Mouse (Mus musculus): ENCODE data around the gene Fnd3c2. TPM values are rescaled to one million over a fixed set of nuclear protein-coding genes. Genes with fewer than 3 reads are reported as not detected.
A peak's percentile ranks its signal among the peaks of the same experiment; 100 is the strongest.
"Not testable (repeated sequence)": the region's sequence is repeated elsewhere in the genome, so short reads cannot be mapped to it uniquely, and the experiment has no call there.

The Fnd3c2 gene
- total RNA-seq (2021): 1 to 10 TPM in 1 of 2 experiments, not detected in 1; 4.9 TPM
- long read RNA-seq, experiment 1: 0 reads
- long read RNA-seq, experiment 2: 0 reads

DNA sequence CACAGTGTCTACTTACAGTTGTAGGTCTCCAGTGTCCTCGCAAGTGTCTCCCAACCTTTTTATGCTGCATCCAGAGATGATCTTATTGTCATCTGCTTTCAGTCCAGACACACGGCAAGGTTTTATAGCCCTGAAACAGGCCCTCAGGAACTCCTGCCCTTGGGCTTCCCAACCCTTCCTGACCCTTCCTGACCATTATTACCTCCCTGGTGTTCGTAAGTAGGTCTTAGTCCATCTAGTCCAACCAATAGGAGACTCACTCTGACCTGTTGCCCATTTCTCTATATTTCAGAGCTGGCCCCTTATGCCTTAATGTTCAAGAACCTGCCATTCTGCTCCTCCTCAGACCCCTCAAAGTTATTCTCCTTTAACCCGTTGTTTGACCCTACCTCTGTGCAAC lies at the start of gene Fnd3c2:
Gene Fnd3c2 (minus strand): TSS at position 101 of the 400 bp plus-strand sequence.
- DNase-seq (ENCODE audit: low spot score in 2 of 2): no peak

DNA sequence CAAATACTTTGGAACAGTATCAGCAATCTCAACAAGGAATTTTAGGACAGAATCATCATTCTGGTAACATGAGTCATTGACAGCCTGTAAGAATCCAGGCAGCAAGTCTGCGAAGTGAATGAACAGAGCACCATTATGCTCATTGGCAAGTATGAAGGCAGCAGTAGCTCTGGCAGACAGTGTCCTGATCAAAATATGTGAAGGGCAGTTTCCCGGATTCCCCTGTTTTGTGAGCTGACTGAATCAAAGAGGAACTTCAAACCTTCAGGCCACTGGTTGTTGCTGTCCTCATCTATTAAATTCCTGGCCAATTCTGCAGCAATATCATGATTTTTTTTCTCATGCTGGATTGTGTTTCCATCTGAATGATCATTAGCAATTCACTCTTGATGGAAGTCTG lies 29.3 kb upstream of the Fnd3c2 start:
- DNase-seq (ENCODE audit: low spot score in 2 of 2): no peak

DNA sequence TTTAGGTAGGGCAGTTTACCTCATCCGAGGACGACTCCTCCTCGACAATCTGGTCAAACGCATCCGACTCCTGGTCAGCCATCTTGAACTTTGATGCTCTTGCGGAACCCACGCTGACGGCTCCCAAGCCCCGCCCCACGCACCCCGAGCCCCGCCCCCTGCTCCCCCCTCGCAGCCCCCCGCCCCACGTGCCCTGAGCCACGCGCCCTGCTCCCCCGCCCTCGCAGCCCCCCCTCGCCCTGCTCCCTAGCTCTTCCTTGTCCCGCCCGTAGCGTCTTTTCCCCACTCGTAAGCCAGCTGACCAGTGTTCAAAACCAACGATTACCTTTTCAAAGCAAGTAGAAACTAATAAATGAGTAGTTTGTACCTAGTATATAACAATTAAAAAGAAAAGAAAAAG lies 34.1 kb downstream of the Fnd3c2 start, which contains the start of gene Taf9b:
Gene Taf9b (minus strand): TSS at position 101 of the 400 bp plus-strand sequence.
- DNase-seq (ENCODE audit: low spot score in 2 of 2): no peak

DNA sequence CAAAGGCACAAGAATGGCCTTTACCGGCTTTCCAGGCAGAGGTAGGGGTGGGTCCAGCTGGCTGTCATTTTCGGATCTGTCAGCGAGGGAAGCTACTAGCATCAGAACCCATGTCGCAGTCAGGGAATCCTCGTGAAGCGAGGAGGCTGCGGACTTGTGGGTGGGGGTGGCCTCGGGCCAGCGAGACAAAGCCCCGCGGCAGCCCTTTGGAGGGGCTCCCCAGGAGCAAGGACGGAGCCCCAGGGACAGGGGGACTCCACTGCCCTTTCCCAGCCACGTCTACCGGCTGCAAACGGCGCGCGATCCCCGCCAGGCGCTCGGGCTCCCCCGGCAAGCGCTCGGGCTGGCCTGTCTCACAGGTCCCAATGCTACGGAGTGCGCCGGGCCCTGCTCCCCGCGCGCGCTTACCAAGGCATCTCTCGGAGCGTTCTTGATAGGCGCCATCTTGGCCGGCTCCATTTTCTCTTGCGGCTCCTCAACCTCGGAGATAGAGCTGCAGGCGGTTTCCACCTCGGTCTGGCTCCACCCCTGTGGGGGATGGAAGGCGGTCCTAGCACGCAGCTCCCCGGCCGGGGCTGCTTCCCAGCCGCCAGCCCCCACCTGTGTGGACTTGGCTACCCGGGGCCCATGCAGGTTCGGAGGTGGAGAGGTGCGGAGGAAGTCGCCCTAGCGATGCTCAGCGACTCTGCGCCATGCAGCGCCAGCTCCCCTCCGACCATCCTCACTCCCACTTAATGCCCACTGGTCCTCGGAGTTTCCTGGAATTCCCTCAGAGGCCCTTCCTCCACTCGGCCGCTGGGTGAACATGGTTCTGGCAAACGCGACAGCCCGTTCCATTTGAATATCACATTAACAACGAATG lies 35.8 kb downstream of the Fnd3c2 start:
- DNase-seq (ENCODE audit: low spot score in 2 of 2): peak; percentile 33 to 69

DNA sequence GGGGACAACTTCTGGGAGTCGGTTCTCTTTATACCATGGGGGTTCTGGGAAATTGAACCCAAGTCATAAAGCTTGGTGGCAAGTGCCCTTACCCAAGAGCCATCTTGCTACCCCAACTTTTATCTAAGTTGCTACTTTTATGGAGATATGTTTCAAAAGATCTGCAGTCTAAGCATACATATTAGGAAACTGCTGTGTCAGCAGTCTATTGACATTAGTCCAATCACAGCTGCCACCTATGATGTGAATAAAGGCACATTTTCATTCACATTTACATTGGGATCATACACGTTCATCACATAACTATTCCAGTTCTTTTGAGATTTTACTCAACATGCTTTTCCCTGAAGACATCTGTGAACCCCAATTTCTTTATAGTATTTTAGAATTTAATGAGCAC lies 46.1 kb downstream of the Fnd3c2 start:
- DNase-seq (ENCODE audit: low spot score in 2 of 2): no peak

DNA sequence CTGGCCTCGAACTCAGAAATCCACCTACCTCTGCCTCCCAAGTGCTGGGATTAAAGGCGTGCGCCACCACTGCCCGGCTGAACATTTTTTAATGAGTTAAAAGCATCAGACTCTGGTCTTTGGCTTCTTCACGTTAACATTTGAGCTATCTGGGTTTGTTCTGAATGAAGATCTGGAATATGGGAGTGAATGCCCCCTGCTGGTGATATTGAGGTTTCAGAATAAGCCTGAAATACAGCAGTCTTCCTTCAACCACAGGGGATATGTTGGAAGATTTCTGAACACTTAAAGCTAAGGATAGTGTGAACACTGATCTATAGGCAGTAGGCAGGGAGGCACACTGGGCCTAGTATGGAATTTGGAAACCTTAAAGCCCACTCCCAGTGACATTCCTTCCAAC lies 56.3 kb downstream of the Fnd3c2 start:
- DNase-seq (ENCODE audit: low spot score in 2 of 2): no peak

DNA sequence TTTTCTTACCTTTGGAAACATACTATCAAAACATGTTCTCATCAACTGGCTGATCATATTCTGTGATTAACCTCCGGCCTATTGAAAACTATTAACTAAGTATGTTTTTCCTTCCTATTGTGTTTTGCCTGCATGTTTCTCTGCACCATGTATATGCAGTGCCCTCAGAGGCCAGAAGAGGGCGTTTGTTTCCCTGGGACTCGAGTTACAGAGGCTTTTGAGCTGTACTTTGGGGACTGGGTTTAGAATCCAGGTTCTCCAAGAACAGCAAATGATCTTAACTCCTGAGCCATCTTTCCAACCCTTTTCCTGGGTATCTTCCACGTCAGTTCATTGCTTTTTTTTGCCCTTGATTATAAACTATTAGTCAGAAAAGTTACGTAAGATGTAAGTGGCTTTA lies 57.9 kb downstream of the Fnd3c2 start:
- no peak for DNase-seq (ENCODE audit: low spot score in 2 of 2)

DNA sequence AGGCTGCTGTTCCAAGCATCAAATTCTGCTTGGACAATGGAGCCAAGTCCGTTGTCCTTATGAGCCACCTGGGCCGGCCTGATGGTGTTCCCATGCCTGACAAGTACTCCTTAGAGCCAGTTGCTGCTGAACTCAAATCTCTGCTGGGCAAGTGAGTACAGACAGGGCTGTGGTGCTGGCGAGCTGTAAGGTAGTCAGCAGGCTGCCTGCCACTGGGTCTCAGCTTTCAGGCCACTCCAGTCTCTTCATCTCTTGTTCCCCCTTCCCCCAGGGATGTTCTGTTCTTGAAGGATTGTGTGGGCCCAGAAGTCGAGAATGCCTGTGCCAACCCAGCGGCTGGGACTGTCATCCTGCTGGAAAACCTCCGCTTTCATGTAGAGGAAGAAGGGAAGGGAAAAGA lies 60.8 kb downstream of the Fnd3c2 start:
- not testable (repeated sequence) for DNase-seq (ENCODE audit: low spot score in 2 of 2)

DNA sequence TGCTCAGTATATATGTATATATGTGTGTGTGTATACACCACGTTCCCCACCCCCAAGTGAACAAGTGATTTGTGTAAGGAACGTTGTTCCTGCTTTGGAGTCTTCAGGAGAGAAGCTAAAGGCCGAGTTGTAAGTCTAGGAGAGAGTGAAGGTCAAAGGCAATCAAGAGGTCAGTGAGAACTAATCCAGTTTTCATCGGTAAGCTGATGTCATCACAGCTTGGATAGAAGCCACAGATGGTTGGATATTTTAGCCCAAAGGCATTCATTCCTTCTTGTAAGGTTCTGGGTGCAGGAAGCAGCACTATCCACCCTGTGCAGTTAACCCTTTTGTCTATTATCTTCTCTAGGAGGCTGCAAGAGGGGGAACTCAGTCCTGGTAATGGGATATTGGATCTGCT lies 65.1 kb downstream of the Fnd3c2 start:
- DNase-seq (ENCODE audit: low spot score in 2 of 2): no peak

DNA sequence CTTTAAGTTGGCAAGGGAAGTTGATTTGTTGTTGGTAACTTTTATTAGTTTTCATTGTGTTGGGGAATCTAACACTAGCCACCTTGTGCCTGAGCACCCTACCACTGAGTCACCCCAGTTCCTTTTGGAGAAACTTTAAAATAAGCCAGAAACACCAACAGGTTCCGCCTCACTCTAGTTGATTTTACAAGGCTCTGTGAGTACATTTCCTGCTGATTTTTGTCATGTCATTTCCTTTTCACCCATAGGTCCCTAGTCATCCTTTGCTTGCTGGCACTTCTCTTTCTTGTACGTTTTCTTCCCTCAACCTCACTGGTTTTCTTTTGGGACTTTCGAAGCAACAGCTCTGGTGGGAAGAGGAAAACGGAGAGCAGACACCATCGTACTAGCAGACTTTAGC lies 65.8 kb downstream of the Fnd3c2 start:
- no peak for DNase-seq (ENCODE audit: low spot score in 2 of 2)

DNA sequence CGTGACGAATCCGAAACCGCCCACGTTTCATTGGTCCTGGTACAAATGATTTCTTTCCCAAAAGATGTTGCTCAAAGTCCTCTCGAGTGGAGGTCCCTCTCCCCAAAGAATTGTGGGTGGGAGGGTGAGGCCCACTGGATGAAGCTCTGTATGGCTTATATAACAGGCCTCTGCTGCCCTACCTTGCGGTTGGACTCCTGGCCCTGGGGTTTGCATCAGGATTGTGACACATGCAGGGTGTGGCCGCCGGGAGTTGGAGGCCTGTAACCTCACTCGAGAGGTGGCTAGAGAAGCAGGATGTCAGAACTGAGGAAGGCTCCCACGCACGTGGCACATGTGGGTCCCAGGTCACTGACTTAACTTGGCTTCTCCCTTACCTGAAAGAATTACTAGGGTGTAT lies 67.4 kb downstream of the Fnd3c2 start:
- DNase-seq (ENCODE audit: low spot score in 2 of 2): no peak

DNA sequence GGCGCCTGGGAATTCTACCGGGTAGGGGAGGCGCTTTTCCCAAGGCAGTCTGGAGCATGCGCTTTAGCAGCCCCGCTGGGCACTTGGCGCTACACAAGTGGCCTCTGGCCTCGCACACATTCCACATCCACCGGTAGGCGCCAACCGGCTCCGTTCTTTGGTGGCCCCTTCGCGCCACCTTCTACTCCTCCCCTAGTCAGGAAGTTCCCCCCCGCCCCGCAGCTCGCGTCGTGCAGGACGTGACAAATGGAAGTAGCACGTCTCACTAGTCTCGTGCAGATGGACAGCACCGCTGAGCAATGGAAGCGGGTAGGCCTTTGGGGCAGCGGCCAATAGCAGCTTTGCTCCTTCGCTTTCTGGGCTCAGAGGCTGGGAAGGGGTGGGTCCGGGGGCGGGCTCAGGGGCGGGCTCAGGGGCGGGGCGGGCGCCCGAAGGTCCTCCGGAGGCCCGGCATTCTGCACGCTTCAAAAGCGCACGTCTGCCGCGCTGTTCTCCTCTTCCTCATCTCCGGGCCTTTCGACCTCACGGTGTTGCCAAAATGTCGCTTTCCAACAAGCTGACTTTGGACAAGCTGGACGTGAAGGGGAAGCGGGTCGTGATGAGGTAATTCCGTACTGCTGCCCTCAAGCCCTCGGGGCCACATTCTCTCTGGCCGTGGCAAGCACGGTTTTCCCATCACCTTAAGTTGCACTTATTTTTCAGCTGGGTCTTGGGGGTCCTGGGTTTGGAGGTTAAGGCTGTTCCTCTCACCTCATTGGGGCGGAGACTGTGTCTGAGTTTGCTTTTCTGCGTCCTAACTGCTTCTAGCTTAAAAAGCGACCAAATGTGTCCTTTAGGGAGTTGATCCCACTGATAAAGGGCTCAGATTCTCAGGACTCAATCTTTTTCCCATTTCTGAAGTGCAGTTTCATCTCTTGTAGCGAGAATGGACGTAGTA lies 68.2 kb downstream of the Fnd3c2 start, which contains the start of gene Pgk1:
Gene Pgk1 (plus strand): TSS at position 388 of the 937 bp plus-strand sequence.
- DNase-seq (ENCODE audit: low spot score in 2 of 2): peak; percentile 50 to 87

DNA sequence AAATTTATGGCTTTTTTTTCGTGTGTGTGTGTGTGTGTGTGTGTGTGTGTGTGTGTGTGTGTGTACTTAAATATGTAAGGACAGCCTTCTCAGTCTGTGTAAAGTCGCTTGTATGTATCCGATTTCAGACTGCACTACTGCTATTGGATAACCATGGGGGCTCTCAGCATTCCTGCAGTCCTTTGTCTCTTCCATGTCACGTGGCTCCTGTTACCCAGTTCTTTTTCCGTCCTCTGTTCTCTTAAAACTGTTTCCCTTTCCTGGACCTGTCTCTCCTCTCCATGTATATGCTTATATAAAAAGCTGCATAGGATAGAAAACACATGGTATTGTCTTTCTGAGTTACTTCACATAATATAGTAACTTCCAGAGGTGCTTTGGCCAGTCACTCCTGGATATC lies 69.5 kb downstream of the Fnd3c2 start:
- DNase-seq (ENCODE audit: low spot score in 2 of 2): no peak

Other genes starting within 250 kb of the Fnd3c2 start
- 10 to 100 TPM; 36.7 to 37.3 TPM for gene Magt1, start 243.5 kb downstream of the Fnd3c2 start, total RNA-seq (2021)
- 100 to 1,000 TPM; 568 to 633 TPM for gene Cox7b, start 239.7 kb downstream of the Fnd3c2 start, total RNA-seq (2021)
- gene Atp7a, start 228.1 kb downstream of the Fnd3c2 start, total RNA-seq (2021): 10 to 100 TPM; 24.9 to 25.9 TPM
- gene Tlr13, start 112.2 kb downstream of the Fnd3c2 start, total RNA-seq (2021): 1 to 10 TPM; 1.8 to 1.9 TPM
- gene Pgk1, start 68.3 kb downstream of the Fnd3c2 start, total RNA-seq (2021): 100 to 1,000 TPM; 561 to 647 TPM
- gene Taf9b, start 34.2 kb downstream of the Fnd3c2 start, total RNA-seq (2021): 1 to 10 TPM; 7.7 to 7.8 TPM
- 100 to 1,000 TPM in 1 of 2 experiments, 10 to 100 TPM in 1; 88.2 to 133 TPM for gene Fndc3c1, start 230.0 kb upstream of the Fnd3c2 start, total RNA-seq (2021)

Data from gastrocnemius, postnatal 4 days (tissue).